Mouse (Mus musculus): Measurements from ENCODE around the gene Por.

DNA sequence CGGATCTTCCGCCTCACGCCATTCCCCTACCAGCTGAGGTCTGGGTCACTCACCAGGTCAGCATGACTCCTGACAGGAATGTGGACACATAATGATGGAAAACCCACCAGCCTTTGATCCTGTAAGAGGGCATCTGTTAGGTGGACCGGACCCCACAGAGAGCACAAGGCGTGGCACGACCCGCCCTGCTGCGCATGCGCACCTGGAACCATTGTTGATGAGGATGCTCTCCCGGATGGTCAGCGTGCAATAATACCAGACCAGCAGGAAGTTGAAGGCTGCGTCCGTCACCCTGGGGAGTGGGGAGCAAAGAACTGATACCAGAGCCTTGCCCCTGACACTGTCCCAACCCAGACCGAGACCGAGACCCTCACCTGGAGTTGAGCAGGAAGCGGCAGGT lies 66.7 kb downstream of the Por start:
- TF ChIP-seq CTCF (IDR thresholded peaks at IDR 0.05; ENCODE audit: borderline replicate concordance, insufficient read depth, low read depth, low read length) (no peak), POLR2A (IDR thresholded peaks at IDR 0.05; ENCODE audit: borderline replicate concordance, insufficient read depth, low read length) (no peak)

Data from cerebellum, adult 2 months (tissue).